Mouse (Mus musculus): ENCODE results near the gene Cracr2b.

- TF ChIP-seq MYOD1 (IDR thresholded peaks at IDR 0.05; ENCODE audit: control insufficient read depth, insufficient read length, low read depth) (no peak), MAX (IDR thresholded peaks at IDR 0.05) (no peak), CEBPB (IDR thresholded peaks at IDR 0.05; ENCODE audit: low read depth) (no peak), CTCF (IDR thresholded peaks at IDR 0.05; ENCODE audit: control insufficient read depth, insufficient read depth, insufficient read length) (peak; percentile 57), MYOG (IDR thresholded peaks at IDR 0.05; ENCODE audit: control insufficient read depth, extremely low read depth, insufficient read length) (no peak)
These were observed 20.3 kb upstream of the Cracr2b start for GRCm38 (mm10) chr7:141440613-141441012.

Measured in C2C12 (cell line).